Comparison of ENCODE assay signal across 8 mouse cellular contexts in genomic region chr10:68192824-68193255, GRCm38 (mm10).
A peak's percentile ranks its signal among the peaks of the same experiment; 100 is the strongest.
DNase-seq lines count a peak whose midpoint lies in the region; ATAC-seq lines count a peak whose summit lies in the region.

No protein-coding gene starts in this region.

- ATAC-seq in megakaryocyte, adult 5-6 weeks (ENCODE audit: poor library complexity, severe bottlenecking) = peak; percentile 72

- peak; percentile 20 to 79 for DNase-seq in adrenal gland, adult (ENCODE audit: inconsistent age in 2 of 2, low spot score in 1 of 2)
- no peak for DNase-seq in adrenal gland, postnatal 25 days
- peak; percentile 6 for DNase-seq in thymus, postnatal 0 days (ENCODE audit: low spot score)
- DNase-seq in thymus, postnatal 25 days = no peak
- peak; percentile 27 to 32 for DNase-seq in heart, postnatal 36 days
- DNase-seq in embryo, embryonic 9.5 days (ENCODE audit: extremely low spot score) = no peak
- no peak for DNase-seq in thymus, adult 18-20 months

- intact Hi-C loops in heart, postnatal 36 days (cut with DNase I) = loop anchor here (2.0 kb wide), 1 partner anchor 86 kb away; the partner anchor contains the start of gene Arid5b

Comparison
In these comparisons a context has a peak if more than half of its experiments do, and no peak if none do; other contexts are left out.
1. DNase-seq: peak in adrenal gland, adult (2 of 2), thymus, postnatal 0 days (single experiment) and heart, postnatal 36 days (2 of 2); none in adrenal gland, postnatal 25 days (single experiment), thymus, postnatal 25 days (single experiment), embryo, embryonic 9.5 days (single experiment) and thymus, adult 18-20 months (0 of 2).